Mouse (Mus musculus) lung, postnatal 4 days (tissue): ENCODE measurements around the gene Gm12394.
"Not testable (repeated sequence)": the region's sequence is repeated elsewhere in the genome, so short reads cannot be mapped to it uniquely, and the experiment has no call there.

ENCODE experiments used
- DNase-seq, 2 experiments: peaks; one replicate each; pipeline ENCODE4 v3.0.0; 2021

Gm12394 gene

DNA sequence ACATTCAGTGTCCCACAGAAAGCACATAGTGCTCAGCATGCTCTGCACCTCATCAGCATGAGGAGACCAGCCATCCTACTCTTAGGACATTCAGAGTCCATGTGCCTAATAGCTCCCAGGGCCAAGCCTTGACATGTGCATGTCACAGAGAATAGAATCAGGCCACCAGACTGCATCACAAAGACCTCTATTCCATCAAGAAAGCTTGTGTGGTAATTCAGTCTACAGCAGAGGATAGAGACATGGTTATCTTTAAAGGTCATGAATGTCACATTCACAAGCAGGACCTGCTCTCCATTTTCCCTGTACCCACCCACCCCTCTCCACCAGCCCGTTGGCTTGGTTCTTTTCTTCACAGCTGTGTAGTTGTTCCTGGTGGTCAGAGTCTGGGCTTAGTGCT is 2.8 kb downstream of the Gm12394 start, which contains the start of gene Fam205a1:
Gene Fam205a1, minus strand, starts transcription at position 101 of the 400 bp plus-strand sequence.
- not testable (repeated sequence) for DNase-seq

DNA sequence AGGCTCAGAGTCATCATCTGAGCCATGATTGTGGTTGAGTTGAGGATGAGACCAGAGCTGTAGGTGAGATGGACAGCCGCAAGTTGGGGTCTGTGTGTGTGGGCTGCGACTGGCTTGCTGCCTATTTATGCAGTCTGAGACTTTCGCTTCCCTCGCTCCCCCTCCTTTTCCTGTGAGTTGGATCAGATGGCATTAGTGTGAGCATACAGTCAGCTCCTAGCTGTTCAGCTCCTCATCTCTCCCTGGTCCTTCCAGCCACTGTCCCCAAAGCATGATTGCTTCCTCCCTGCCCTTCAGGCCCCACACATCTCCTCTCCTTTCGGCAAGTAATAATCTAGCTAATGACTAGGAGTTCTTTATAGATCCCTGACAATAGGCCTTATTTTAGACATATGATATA is 82.7 kb downstream of the Gm12394 start, which contains the start of gene Ccl21a:
Gene Ccl21a, minus strand, starts transcription at position 101 of the 400 bp plus-strand sequence.
- DNase-seq, result not testable (repeated sequence)

- DNase-seq, result not testable (repeated sequence)
These were observed 100.1 kb downstream of the Gm12394 start, which contains the start of gene Ccl19 for GRCm38 (mm10) chr4:42756477-42756876. Gene Ccl19, minus strand, starts transcription at chr4:42756577.

DNA sequence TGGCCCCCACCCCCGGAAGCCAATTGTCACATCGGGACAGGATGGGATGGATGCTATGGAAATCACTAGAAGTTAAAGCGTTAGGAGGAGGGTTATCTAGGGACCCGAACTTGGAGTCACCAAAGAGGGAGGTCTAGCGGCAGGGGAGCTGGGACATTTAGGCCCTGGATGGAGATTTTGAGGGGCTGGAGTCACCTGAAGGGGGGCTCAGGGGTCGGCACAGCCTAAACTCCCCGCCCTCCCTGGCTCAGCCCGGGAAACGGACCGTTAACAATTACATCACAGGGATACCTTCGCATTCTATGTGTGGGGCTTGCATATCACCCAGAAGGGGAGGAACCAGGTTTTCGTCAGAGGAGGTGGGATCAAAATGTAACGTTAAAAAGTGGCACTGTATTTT is 121.3 kb downstream of the Gm12394 start, which contains the start of gene 4930578G10Rik:
Gene 4930578G10Rik, plus strand, starts transcription at position 301 of the 400 bp plus-strand sequence.
- not testable (repeated sequence) for DNase-seq
